Mouse (Mus musculus): ENCODE results near the gene Vopp1.
"Not testable (repeated sequence)": the region's sequence is repeated elsewhere in the genome, so short reads cannot be mapped to it uniquely, and the experiment has no call there.

The Vopp1 gene

DNA sequence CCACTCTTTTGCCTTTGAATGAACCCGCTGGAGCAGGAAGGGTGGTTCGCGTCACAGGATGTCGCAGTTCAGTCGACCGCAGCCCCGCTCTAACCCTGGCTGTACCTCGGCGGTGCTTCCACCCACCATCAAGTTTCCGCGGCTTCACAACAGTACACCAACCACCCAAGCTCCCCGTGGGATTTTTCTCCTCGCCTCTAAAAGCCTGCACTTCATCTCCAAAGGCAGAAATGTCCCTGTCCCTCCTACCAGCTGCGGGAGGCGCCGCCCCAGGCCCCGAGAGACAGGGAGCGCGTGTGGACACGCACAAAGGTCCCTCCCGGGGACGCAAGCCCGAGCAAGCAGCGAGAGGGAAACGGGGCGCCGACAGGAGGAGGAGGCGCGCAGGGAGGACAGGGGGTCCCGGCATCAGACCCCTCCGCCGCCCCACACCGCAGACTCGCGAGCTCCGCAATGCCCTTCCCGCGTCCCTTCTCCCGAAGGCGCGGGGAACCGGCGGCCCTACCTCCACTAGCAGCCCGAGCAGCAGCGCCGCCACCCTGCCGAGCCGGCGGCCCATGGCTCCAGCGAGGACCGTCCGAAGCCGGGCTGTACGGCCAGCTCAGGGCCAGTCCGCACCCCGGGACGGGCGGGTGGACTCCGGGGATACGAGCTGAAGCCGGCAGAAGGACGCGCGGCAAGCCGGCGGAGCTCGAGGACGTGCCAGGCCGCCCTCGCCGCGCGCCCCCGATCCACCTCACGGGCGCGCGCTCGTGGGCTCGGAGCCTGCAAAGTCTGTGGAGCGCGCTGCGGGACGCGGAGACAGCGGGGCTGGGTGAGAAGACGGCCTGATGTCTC is at the start of gene Vopp1:
Vopp1 (minus strand) TSS at position 738 of the 837 bp plus-strand sequence.
- peak; percentile 50 to 51 for DNase-seq

DNA sequence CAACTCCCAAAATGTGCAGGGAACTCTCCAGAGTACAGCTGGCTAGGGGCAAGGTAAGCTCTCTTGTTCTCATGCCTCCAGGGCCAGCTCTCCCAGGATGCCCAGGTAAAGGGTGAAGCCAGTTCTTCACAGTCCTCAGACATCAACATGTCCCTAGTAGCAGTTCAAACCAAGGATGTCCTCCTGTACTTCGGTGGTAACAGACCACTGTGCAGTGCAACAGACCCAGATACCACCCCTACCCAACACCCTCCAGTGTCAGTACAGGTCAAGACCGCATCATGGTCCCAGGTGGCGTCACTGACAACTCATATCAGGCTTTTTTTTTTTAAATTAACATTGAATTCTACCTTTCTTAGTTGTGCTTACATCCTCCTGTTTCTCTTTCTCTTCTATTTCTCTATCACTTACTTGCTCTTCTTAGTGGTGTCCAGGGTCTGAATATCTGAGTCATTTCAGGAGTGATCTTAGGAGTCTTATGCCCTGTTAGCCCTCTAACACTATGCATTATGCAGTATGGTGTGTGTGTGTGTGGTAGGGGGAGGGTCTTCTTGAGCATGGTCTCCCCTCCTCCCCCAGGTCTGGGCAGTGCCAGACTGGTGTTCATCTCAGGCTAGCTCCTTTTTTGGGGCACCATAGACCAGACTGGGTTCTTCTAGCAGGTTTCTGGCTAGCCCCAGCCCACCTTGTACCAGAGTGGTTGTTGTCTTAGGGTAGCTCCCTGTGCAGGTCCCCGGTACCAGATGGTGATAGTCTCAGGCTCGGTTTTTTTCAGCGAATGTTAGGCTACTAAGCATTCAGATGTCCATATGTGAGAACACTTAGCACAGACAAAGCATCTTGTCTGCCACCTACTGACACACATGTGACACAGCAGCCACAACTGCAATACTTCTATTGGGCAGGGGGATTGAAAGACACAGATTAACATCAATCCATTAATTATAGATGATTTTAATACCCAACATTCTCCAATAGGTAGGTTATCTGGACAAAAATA is 34.4 kb upstream of the Vopp1 start:
- no peak for DNase-seq

DNA sequence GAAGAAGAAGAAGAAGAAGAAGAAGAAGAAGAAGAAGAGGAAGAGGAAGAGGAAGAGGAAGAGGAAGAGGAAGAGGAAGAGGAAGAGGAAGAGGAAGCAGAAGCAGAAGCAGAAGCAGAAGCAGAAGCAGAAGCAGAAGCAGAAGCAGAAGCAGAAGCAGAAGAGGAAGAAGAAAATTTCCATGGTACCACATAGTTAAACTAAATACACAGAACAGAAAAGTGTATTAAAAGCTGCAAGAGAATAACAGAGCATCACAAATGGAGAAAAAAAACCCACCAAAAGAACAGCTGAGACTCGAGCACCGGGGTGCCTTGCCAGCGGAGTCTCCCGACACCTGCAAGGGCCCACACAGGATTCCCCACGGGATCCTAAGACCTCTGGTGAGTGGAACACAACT is 26.2 kb upstream of the Vopp1 start:
- not testable (repeated sequence) for DNase-seq

DNA sequence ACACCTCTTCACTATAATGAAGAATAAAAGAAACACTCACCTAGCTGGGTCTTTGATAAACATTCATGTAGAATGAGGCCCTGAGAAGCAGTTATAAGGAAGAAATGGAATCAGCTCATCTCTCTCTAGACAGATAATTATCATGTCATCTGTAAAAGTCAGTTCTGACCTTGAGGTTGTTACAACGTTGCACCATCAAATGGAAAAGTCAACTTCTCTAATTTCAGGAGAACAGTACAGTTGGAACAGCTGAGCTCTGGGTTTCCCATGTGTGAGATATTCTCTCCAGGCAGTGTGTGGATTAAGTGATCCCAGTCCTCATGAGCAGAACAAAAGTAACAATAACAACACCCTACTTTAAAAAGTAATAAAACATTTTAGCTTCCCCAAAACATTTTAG is 25.3 kb upstream of the Vopp1 start, which contains the start of gene Vmn1r21:
Vmn1r21 (minus strand) TSS at position 58 of the 400 bp plus-strand sequence.
- DNase-seq = no peak

DNA sequence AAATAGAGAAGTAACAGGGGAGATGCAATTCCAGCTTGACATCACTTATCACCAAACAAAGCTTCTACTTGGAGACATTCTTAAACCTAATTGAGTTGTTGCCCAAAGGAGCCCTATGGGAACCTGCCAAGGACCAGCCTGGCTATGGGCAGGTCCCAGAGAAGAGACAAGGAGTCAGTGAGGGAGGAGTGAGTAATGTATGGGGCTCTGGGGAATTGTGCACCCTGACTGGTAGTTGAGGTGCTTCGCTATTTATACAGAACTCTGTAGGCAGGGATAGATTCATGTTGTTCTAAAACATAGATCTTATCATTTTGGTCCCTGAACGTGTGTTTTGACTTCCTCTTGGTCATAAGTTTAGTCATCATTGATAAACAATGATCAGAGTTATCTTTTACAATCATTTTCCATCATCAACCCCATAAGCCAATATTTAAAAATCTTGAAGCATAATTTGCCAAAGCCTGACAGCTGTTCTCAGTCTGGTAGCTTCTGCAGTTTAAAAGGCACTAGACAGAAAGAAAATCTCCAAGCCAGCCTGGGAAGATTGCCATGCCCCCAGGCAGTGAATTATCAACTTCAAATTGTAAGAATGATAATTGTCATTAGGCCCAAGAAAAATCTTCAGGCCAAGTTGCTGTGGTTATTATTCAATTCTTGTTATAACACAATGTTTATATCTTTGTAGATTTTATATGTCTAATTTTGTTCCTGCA is 14.9 kb upstream of the Vopp1 start:
- DNase-seq = no peak

DNA sequence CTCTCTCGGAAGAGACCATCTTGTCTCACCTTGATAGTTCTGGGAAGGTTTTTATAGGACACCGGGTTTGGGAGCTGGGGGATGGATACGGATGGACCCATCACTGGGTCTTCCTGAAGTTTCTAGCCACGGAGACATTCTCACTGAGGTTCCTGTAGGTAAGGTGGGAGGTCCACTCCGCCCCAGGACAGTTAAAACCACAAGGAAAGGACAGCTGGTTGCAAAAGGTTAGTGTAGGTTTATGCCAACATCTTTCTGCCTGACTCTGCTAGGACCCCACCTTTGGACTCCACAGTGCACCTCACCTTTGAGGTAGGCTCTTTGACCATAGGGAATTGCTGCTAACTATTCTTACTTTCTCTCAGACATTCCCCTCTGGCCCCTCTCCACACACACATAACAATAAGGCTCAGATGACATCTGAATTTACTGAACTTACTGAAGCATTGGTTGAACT is 328 bp upstream of the Vopp1 start:
- no peak for DNase-seq

DNA sequence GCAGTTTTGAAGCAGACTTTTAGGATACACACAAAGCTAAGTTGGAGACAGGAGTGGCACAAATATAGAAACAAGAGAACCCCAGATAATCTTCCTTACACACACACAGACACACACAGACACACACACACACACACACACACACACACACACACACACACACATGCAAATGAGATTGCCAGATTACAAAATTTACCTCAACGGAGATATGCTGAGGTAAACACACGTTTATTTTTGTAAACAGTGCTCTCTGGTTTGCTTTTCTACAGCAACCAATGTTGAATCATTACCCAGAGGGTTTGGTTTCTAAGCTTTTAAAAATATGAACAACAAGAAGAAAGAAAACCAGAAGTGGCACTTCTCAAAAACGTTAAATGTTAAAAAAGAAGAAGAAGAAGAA is 1.5 kb downstream of the Vopp1 start:
- DNase-seq = no peak

DNA sequence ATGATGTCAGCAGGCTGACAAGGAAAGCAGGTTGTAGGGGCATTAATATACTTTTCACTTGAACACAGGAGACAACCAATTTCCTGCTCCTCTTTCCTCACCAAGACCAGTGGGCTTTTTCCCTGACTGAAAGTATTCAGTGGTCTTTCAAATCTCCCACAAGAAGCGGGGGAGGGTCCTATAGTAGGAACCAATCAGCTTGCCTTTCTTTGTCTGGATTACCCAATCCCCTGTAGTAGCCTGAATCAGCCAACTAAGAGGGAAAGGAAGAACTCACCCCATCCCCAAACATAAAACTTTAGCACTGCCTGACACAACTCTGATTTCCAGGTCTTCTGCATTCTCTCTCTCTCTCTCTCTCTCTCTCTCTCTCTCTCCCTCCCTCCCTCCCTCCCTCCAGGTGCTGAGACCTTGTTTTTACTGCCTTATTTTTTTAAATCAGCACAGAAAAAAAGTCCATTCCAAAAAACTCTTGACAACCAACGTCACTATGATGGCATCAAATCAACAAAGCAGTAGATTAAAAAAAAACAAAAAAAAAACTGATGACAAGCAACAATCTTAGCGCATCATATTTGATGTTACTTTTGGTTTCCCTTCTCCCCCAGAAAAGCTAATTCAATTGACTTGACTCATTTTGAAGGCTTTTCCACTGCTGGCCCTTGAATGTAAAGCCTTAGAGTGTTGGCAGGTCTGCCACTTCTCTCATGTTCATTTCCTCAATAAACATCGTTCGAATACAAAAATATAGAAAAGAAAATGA is 2.1 kb downstream of the Vopp1 start:
- DNase-seq = no peak

DNA sequence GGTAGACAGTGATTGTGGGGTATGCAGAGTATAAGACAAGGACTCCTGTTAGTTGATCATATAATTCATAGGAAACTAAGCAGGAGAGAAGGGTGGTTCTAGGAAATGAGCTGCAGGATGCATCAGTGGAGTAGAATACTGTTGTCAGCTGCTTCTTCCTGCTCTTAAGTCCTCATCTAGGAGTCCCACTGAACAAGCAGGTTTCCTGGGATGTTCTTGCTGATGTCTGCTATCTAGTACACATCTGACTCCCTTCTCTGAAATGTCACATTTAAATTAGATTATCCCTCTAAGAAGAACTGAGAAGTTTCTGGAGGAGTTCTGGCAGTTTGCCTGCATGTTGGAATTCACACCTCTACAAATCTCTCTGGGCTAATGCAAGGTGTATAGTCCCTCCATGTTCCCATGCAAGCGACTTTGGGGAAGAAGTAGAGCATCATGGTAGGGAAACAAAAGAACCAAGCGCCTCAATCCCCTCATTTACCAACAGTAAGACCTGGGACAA is 10.5 kb downstream of the Vopp1 start:
- no peak for DNase-seq

DNA sequence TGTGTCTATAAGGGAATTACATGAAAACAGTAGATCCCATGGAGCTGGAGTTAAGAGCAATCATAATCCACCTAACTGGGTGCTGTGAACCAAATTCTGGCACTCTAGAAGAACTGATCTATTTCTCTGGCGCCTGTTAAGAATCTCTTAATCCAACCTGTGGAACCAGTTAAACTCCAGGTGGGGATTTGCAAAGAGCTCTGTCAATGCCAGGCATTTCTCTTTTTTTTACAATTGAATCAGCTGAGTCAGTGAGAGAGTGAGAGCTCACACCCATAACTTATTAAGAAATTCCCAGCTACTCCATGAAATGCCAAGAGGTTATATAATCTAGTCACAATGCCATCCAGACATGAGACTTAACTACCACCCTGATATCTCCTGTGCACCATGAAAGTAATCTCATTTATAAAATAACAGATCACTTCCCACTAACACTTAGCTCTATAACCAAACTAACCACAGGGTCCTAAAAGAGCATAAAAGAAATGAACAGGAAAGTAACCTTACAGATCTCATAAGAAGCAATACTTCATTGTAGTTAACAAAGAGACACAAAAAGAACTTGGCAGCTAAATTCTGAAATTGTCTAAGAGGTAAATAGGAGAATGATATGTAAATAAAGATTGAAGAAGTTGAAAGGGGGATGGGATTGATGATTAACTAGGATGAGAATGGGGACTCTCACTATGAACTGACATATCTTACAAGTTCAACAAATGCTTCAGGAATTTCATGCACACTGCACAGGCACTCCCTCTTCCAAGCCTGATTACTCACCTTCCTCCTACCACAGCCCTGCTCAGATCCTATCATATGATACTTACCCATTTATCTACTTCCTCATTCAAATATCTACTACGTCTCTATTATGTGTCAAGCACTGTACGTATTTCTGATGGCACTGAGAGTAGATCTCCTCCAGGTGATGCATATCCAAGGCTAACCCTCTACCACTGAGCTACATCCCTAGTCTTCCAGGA is 12.9 kb downstream of the Vopp1 start:
- no peak for DNase-seq

DNA sequence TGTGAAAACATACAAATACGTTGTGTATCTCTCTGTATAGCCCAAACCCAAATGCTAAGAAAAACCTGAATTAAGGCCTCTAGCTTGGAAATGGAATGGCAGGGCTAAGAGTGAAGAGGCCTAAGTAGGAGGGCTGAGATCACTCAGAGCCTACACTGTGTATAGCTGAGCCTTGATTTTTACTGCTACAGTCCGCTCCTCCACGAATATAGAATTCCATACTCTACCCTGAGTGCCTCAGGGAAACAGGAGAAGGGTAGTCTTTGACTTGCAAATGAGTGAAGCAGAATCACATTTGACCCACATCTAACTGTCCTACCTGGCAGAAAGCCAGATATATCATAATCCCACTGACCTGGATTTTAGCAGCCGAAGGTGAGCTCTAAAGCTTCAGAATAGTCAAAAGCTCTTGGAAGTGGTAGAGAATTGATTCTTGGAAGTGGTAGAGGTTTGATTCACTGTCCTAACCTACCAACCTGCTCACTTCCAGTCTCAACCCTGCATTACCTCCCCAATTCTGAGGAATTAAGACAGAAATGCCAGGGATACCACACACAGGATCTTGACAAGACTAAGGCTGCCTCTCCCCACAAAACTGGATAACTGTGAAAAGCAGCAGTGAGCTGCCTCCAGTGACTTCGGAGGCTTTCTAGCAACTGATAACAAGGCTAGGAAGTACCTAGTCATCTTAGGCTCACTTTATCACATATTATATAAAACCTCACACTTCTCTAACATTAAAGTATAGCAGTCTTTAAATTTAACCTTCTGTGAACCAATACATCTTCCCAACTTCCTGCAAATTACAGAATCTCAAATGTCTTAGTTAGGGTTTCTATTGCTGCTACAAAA is 19.5 kb downstream of the Vopp1 start:
- no peak for DNase-seq

DNA sequence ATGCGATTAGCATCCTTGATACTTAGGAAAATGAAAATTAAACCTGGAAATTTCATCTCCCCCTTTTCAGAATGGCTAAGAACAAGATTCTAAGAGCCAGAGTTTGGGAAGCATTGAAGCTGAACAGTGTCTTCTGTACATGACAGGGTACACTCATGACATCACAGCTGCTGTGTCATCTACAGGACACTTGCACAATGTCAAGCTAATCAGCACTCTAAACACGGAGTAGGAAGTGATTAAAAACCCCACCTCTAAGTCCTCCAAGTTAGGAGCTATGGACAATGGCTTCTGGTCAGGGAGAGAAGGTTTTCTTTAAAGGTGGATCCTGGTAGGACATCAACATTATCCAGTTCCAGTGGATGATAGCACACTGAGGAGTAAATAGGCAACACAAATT is 21.8 kb downstream of the Vopp1 start:
- no peak for DNase-seq

DNA sequence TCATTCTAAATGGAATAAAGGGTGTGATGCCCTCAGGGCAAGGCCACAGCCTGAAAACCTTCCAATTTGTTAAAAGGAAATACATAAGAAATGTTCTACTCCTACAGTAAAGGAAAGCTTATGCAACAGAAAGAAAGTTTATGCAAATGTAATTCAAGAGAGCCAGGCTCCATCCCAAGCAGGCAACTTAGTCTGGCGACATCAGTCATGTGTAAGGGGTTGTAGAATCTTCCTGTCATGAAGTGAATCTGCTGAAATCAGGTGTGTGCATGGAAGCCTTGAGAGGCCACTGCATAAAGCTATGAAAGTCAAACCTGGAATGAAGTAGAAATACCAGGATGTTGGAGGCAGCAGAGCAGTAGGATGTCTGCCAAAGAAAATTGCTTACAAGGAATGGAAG is 26.0 kb downstream of the Vopp1 start:
- no peak for DNase-seq

DNA sequence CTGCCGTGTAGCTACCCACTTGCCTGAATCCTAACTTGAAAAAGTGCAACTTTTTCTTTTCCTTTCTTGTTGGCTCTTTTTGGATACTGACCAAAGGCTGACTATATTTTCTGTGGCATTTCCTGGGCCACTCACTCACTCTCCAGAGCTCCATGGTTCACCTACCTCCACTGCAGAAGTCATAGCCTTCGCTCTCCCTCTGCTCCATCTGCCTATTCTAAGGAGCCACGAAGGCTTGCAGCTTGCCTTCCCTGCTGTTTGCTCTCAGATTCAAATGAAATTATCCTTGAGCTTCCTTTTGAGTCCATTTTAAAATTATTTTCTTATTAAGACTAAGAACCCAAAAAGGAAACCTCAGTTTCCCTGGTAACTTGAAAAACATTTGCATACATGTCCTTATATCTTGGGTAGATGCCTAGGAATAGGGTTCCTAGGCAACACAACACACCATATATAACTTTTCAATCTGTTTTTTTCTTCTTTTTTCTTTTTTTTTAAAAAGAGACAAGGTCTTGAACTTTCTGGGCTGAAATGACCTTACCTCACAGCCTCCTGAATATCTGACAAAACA is 28.0 kb downstream of the Vopp1 start:
- no peak for DNase-seq

DNA sequence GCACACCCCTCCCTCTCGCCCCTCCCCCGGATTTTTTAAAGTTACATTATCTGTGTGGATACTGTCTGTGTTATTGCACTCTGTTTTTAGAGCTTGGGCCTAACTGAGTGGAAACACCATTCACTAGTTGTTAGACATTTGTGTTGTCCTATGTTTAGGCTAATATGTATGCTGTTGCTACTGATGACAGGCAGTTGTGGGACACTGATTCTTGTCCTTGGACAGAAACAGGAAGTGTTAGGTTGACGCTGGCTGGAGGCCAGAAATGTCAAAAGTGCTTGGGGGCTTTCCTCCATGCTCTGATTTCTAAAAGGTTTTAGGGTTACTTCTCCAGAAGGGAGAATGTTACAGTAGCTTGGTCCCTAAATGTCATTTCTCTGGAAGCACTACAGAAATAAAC is 29.1 kb downstream of the Vopp1 start:
- DNase-seq = no peak

DNA sequence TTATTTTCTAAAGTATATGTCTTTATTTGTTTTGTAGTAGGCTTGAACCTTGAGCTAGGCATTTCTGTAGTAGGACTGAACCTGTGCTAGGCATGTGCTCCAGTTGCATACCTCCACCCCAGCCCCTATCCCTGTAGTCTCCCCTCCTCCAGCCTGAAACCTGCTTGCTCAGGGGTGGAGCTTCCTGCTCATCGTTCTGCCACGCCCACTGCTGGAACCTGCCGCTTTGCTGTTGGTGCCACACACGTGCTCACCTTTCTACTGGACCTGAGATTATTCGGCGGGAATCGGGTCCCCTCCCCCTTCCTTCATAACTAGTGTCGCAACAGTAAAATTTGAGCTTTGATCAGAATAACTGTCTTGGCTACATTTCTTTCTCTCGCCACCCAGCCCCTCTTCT is 32.1 kb downstream of the Vopp1 start:
- not testable (repeated sequence) for DNase-seq

DNA sequence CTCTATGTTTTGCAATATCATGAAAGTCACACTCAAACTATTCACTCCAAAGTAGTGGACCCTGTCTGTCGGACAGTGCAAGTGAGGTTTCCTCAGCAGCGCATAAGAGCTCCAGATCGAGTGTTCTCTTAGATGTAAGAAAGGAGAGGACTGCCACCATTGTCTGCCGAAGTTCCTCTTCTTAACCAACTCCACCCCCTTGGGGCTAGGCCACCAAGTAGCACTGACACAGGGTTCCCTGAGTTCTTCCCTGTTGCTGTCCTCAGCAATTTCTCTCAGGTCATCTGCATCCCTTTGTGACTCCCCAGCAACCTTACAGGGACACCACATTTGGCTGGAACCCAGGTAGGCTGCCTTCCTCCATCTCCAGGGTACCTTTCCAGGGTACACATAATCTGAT is 34.4 kb downstream of the Vopp1 start:
- no peak for DNase-seq

DNA sequence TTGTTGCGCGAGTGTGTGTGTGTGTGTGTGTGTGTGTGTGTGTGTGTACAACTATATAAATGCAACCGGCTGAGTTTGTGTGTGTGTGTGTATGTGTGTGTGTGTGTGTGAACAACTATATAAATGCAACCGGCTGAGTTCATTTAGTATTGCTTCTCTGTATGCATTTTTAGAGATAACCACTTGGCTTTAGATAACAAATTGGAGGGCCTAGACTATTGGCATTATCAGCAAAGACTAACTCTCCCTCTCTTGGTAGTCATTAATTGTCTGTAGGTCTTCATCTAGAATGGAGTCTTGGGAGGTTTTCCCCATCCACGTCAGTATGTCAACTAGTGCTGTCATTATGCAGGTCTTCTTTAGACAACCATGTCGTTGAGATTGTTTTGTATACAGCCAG is 37.6 kb downstream of the Vopp1 start:
- DNase-seq = no peak

DNA sequence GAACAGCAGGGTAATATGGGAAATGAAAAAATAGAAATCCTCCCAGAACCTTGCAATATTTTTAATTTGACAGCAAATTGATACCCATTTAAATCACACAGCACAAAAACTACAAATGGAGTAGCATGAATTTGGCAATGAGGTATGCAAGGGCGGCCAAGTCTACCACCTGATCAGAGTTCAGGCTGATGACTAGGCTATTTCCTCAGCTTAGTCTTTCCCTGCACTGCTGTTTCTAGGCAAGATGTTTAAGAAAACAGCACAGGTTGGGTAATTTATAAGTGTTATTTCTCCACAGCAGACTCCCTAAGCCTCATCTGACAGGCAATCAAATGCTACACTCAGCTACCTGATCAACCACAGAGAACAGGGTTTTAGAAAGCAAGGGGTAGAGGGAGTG is 40.7 kb downstream of the Vopp1 start:
- no peak for DNase-seq
